Mouse (Mus musculus): ENCODE measurements around the gene Trappc5. TPM values are rescaled to one million over a fixed set of nuclear protein-coding genes. Genes with fewer than 3 reads are reported as not detected.
A peak's percentile ranks its signal among the peaks of the same experiment; 100 is the strongest.

The Trappc5 gene
- total RNA-seq (2014; fragmentation: Nextera tagmentation) (12.9 and 15.5 TPM in 2 replicates), total RNA-seq (2017) (22.3 and 24.4 TPM in 2 replicates), polyA plus RNA-seq (2012) (16.5 and 20.2 TPM in 2 replicates)

- TF ChIP-seq GATA1 (IDR thresholded peaks at IDR 0.05; ENCODE audit: borderline replicate concordance, low read length) (no peak), CTCF (IDR thresholded peaks at IDR 0.05; ENCODE audit: low read depth, low read length) (peak; percentile 64)
- peaks cover 46% of the 10 kb centered on the region for H3K4me1 ChIP-seq (ENCODE audit: insufficient read depth, low read depth, low read length)
- peak within 1 kb of the TSS; percentile 78 for H3K4me3 ChIP-seq (ENCODE audit: low read depth, low read length)
- ATAC-seq (ENCODE audit: extremely low read depth, insufficient number of reproducible peaks, low FRiP score, poor library complexity, severe bottlenecking), result peak; percentile 46
- DNase-seq (ENCODE audit: low spot score), result peak; percentile 91
- H3K36me3 ChIP-seq (replicated peaks), result peaks cover 32% of the 10 kb centered on the region
- H3K9me3 ChIP-seq (replicated peaks), result no peaks in the 10 kb centered on the region
- peaks cover 4% of the 10 kb centered on the region for H3K27me3 ChIP-seq (ENCODE audit: insufficient read depth, low read length)
Measured at GRCm38 (mm10) chr8:3676131-3676992, at the start of gene Trappc5. Gene Trappc5 (plus strand): TSS chr8:3676299.

GRCm38 (mm10) chr8:3626971-3627370, 49.1 kb upstream of the Trappc5 start:
- no peak for ATAC-seq (ENCODE audit: extremely low read depth, insufficient number of reproducible peaks, low FRiP score, poor library complexity, severe bottlenecking)
- no peak for DNase-seq (ENCODE audit: low spot score)
- no peaks in the 10 kb centered on the region for H3K9me3 ChIP-seq (replicated peaks)
- H3K27me3 ChIP-seq (ENCODE audit: insufficient read depth, low read length), result no peaks in the 10 kb centered on the region
- peaks cover 25% of the 10 kb centered on the region for H3K4me1 ChIP-seq (ENCODE audit: insufficient read depth, low read depth, low read length)
- H3K4me3 ChIP-seq (ENCODE audit: low read depth, low read length), result no peak overlapping the region
- H3K36me3 ChIP-seq (replicated peaks), result peaks cover 37% of the 10 kb centered on the region
- no peak for TF ChIP-seq POLR2AphosphoS5 (IDR thresholded peaks at IDR 0.05; ENCODE audit: insufficient replicate concordance, low read depth, low read length)
- TF ChIP-seq GATA1 (IDR thresholded peaks at IDR 0.05; ENCODE audit: borderline replicate concordance, low read length), result no peak
- TF ChIP-seq TAL1 (conservative IDR thresholded peaks at IDR 0.05; ENCODE audit: low read depth, low read length), result no peak

DNA sequence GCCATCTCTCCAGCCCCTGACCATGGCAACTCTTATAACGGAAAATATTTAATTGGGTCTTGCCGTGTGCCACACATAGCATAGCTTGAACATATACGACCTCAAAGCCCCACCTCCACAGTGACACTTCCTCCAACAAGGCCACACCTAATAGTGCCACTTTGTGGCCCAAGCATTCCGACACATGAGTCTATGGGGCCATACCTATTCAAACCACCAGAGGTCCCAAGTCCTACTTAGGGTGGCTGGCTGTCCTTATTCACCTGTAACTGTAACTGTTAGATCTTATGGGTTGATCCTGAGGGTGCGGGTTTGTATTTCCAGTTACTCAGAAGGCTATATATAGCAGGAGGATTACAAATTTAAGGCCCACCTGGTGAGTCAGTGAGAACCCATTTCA, 48.1 kb upstream of the Trappc5 start:
- no peaks in the 10 kb centered on the region for H3K9me3 ChIP-seq (replicated peaks)
- no peak overlapping the region for H3K4me3 ChIP-seq (ENCODE audit: low read depth, low read length)
- DNase-seq (ENCODE audit: low spot score) (no peak), ATAC-seq (ENCODE audit: extremely low read depth, insufficient number of reproducible peaks, low FRiP score, poor library complexity, severe bottlenecking) (no peak)
- H3K4me1 ChIP-seq (ENCODE audit: insufficient read depth, low read depth, low read length), result peaks cover 26% of the 10 kb centered on the region
- H3K27me3 ChIP-seq (ENCODE audit: insufficient read depth, low read length), result no peaks in the 10 kb centered on the region
- no peak for TF ChIP-seq CTCF (IDR thresholded peaks at IDR 0.05; ENCODE audit: low read depth, low read length)
- TF ChIP-seq GATA2 (IDR thresholded peaks at IDR 0.05; ENCODE audit: borderline replicate concordance, low read depth, low read length), result no peak
- no peak for TF ChIP-seq TAL1 (conservative IDR thresholded peaks at IDR 0.05; ENCODE audit: low read depth, low read length)
- no peak for TF ChIP-seq GATA1 (IDR thresholded peaks at IDR 0.05; ENCODE audit: borderline replicate concordance, low read length)
- no peak for TF ChIP-seq POLR2AphosphoS5 (IDR thresholded peaks at IDR 0.05; ENCODE audit: insufficient replicate concordance, low read depth, low read length)
- peaks cover 40% of the 10 kb centered on the region for H3K36me3 ChIP-seq (replicated peaks)

GRCm38 (mm10) chr8:3630647-3631477, 45.2 kb upstream of the Trappc5 start, which contains the start of gene Stxbp2:
Gene Stxbp2 (plus strand): TSS chr8:3630955.
- DNase-seq (ENCODE audit: low spot score) (peak; percentile 87), ATAC-seq (ENCODE audit: extremely low read depth, insufficient number of reproducible peaks, low FRiP score, poor library complexity, severe bottlenecking) (peak; percentile 84)
- no peaks in the 10 kb centered on the region for H3K9me3 ChIP-seq (replicated peaks)
- peaks cover 41% of the 10 kb centered on the region for H3K36me3 ChIP-seq (replicated peaks)
- H3K4me1 ChIP-seq (ENCODE audit: insufficient read depth, low read depth, low read length), result peaks cover 39% of the 10 kb centered on the region
- H3K27me3 ChIP-seq (ENCODE audit: insufficient read depth, low read length), result no peaks in the 10 kb centered on the region
- TF ChIP-seq GATA2 (IDR thresholded peaks at IDR 0.05; ENCODE audit: borderline replicate concordance, low read depth, low read length) (no peak), TAL1 (conservative IDR thresholded peaks at IDR 0.05; ENCODE audit: low read depth, low read length) (no peak), GATA1 (IDR thresholded peaks at IDR 0.05; ENCODE audit: borderline replicate concordance, low read length) (no peak), POLR2AphosphoS5 (IDR thresholded peaks at IDR 0.05; ENCODE audit: insufficient replicate concordance, low read depth, low read length) (no peak), CTCF (IDR thresholded peaks at IDR 0.05; ENCODE audit: low read depth, low read length) (no peak)
- H3K4me3 ChIP-seq (ENCODE audit: low read depth, low read length), result peak within 1 kb of the TSS; percentile 96

GRCm38 (mm10) chr8:3631478-3631875, 44.6 kb upstream of the Trappc5 start:
- Histone ChIP-seq H3K27me3 (ENCODE audit: insufficient read depth, low read length) (no peaks in the 10 kb centered on the region), H3K36me3 (replicated peaks) (peaks cover 45% of the 10 kb centered on the region), H3K9me3 (replicated peaks) (no peaks in the 10 kb centered on the region), H3K4me3 (ENCODE audit: low read depth, low read length) (peak overlapping the region; percentile 96), H3K4me1 (ENCODE audit: insufficient read depth, low read depth, low read length) (peaks cover 38% of the 10 kb centered on the region)
- no peak for TF ChIP-seq POLR2AphosphoS5 (IDR thresholded peaks at IDR 0.05; ENCODE audit: insufficient replicate concordance, low read depth, low read length)
- no peak for TF ChIP-seq GATA2 (IDR thresholded peaks at IDR 0.05; ENCODE audit: borderline replicate concordance, low read depth, low read length)
- TF ChIP-seq TAL1 (conservative IDR thresholded peaks at IDR 0.05; ENCODE audit: low read depth, low read length), result no peak
- TF ChIP-seq GATA1 (IDR thresholded peaks at IDR 0.05; ENCODE audit: borderline replicate concordance, low read length), result no peak
- TF ChIP-seq CTCF (IDR thresholded peaks at IDR 0.05; ENCODE audit: low read depth, low read length), result no peak
- DNase-seq (ENCODE audit: low spot score), result peak; percentile 72
- ATAC-seq (ENCODE audit: extremely low read depth, insufficient number of reproducible peaks, low FRiP score, poor library complexity, severe bottlenecking), result peak; percentile 61

- Histone ChIP-seq H3K36me3 (replicated peaks) (peaks cover 32% of the 10 kb centered on the region), H3K27me3 (ENCODE audit: insufficient read depth, low read length) (peaks cover 20% of the 10 kb centered on the region), H3K9me3 (replicated peaks) (no peaks in the 10 kb centered on the region), H3K4me3 (ENCODE audit: low read depth, low read length) (no peak overlapping the region), H3K4me1 (ENCODE audit: insufficient read depth, low read depth, low read length) (peaks cover 8% of the 10 kb centered on the region)
- ATAC-seq (ENCODE audit: extremely low read depth, insufficient number of reproducible peaks, low FRiP score, poor library complexity, severe bottlenecking), result peak; percentile 72
- no peak for TF ChIP-seq TAL1 (conservative IDR thresholded peaks at IDR 0.05; ENCODE audit: low read depth, low read length)
- no peak for TF ChIP-seq GATA2 (IDR thresholded peaks at IDR 0.05; ENCODE audit: borderline replicate concordance, low read depth, low read length)
- TF ChIP-seq CTCF (IDR thresholded peaks at IDR 0.05; ENCODE audit: low read depth, low read length), result no peak
- TF ChIP-seq GATA1 (IDR thresholded peaks at IDR 0.05; ENCODE audit: borderline replicate concordance, low read length), result no peak
- no peak for TF ChIP-seq POLR2AphosphoS5 (IDR thresholded peaks at IDR 0.05; ENCODE audit: insufficient replicate concordance, low read depth, low read length)
- DNase-seq (ENCODE audit: low spot score), result no peak
Measured at GRCm38 (mm10) chr8:3645804-3646203, 30.3 kb upstream of the Trappc5 start.

Data from G1E (cell line).